Mouse (Mus musculus) heart, embryonic 13.5 days (tissue): ENCODE measurements around the gene Taf4. TPM values are rescaled to one million over a fixed set of nuclear protein-coding genes. Genes with fewer than 3 reads are reported as not detected.

Source experiments
- ATAC-seq: fragments of 200-750 bp; cut with Nextera tagmentation; 2 replicates; pipeline ENCODE4 v1.8.0; 2017; ENCODE audit warnings: moderate TSS enrichment; ENCODE audit not compliant: insufficient number of reproducible peaks, low FRiP score, low TSS enrichment; ENCODE audit errors: extremely low read depth
- H3K27ac ChIP-seq: fragments of 300-500 bp; sonication (generic); replicated peaks from 2 replicates; pipeline ENCODE4 v1.5.1; 2015; ENCODE audit warnings: moderate library complexity, mild to moderate bottlenecking, inconsistent platforms
- H3K27me3 ChIP-seq: fragments of 300-500 bp; sonication (generic); replicated peaks from 2 replicates; pipeline ENCODE4 v1.6.1; 2015; ENCODE audit warnings: mild to moderate bottlenecking, inconsistent platforms
- H3K36me3 ChIP-seq: fragments of 300-500 bp; sonication (generic); 2 replicates; pipeline ENCODE4 v1.6.1; 2015; ENCODE audit warnings: mild to moderate bottlenecking, inconsistent platforms
- H3K4me1 ChIP-seq: fragments of 300-500 bp; sonication (generic); 2 replicates; pipeline ENCODE4 v1.6.1; 2015; ENCODE audit warnings: inconsistent platforms
- H3K4me2 ChIP-seq: fragments of 300-500 bp; sonication (generic); 2 replicates; pipeline ENCODE4 v1.6.1; 2015; ENCODE audit warnings: inconsistent platforms, mild to moderate bottlenecking, moderate library complexity
- H3K4me3 ChIP-seq: fragments of 300-500 bp; sonication (generic); 2 replicates; pipeline ENCODE4 v1.5.1; 2015; ENCODE audit warnings: moderate library complexity, mild to moderate bottlenecking, inconsistent platforms
- H3K9ac ChIP-seq: fragments of 300-500 bp; sonication (generic); 2 replicates; pipeline ENCODE4 v1.6.1; 2015; ENCODE audit warnings: inconsistent platforms, mild to moderate bottlenecking, moderate library complexity
- H3K9me3 ChIP-seq: fragments of 300-500 bp; sonication (generic); 2 replicates; pipeline ENCODE4 v1.6.1; 2016; ENCODE audit warnings: inconsistent platforms
- WGBS: fragments of 180-500 bp; shearing (Covaris S2); methylation state at CpG from one replicate; pipeline ENCODE4 v1.1.7; 2015; ENCODE audit warnings: mixed read lengths; 5-methylcytosine and 5-hydroxymethylcytosine counted together
- polyA plus RNA-seq: library from polyadenylated mRNA; unstranded; fragments of >200 nt; fragmentation: Nextera tagmentation; extraction: Ambion mirVana; gene quantifications from 2 replicates; pipeline ENCODE4 v1.2.1, GENCODE M21; 2015

Taf4 gene
- 1.7 and 1.9 TPM in 2 replicates for polyA plus RNA-seq

GRCm38 (mm10) chr2:179976628-179977343, at the start of gene Taf4:
Gene Taf4, minus strand, starts transcription at chr2:179976646.
- under 1% methylated on average over 59 of the region's 84 CpGs for WGBS
- Histone ChIP-seq H3K9ac (peak within 1 kb of the TSS; percentile 95), H3K4me3 (peak within 1 kb of the TSS; percentile 72), H3K27me3 (no peaks in the 10 kb centered on the region), H3K9me3 (no peaks in the 10 kb centered on the region), H3K36me3 (no peaks in the 10 kb centered on the region), H3K4me2 (peak within 1 kb of the TSS; percentile 99), H3K4me1 (peaks cover 66% of the 10 kb centered on the region), H3K27ac (peak within 1 kb of the TSS; percentile 92)
- ATAC-seq: peak; percentile 87

GRCm38 (mm10) chr2:180025861-180026200, 49.4 kb upstream of the Taf4 start:
- peak overlapping the region; percentile 85 for H3K4me3 ChIP-seq
- no peak for ATAC-seq
- H3K27me3 ChIP-seq: peaks cover 28% of the 10 kb centered on the region
- peak overlapping the region; percentile 97 for H3K9ac ChIP-seq
- H3K27ac ChIP-seq: peak overlapping the region; percentile 92; the same call in 1 of the 2 replicates
- peak overlapping the region; percentile 91 for H3K4me2 ChIP-seq
- peaks cover 43% of the 10 kb centered on the region for H3K4me1 ChIP-seq
- WGBS: 16% methylated on average over 6 of the region's 6 CpGs
- peaks cover 34% of the 10 kb centered on the region for H3K36me3 ChIP-seq
- H3K9me3 ChIP-seq: no peaks in the 10 kb centered on the region

GRCm38 (mm10) chr2:180025135-180025860, 48.9 kb upstream of the Taf4 start:
- WGBS: under 1% methylated on average over 83 of the region's 84 CpGs
- peaks cover 29% of the 10 kb centered on the region for H3K36me3 ChIP-seq

GRCm38 (mm10) chr2:180024401-180025098, 48.1 kb upstream of the Taf4 start, which contains the start of gene Lsm14b:
Gene Lsm14b, plus strand, starts transcription at chr2:180024987.
- Histone ChIP-seq H3K4me2 (peak within 1 kb of the TSS; percentile 93), H3K27ac (peak within 1 kb of the TSS; percentile 92), H3K9me3 (no peaks in the 10 kb centered on the region), H3K4me3 (peak within 1 kb of the TSS; percentile 85), H3K36me3 (peaks cover 22% of the 10 kb centered on the region), H3K4me1 (peaks cover 43% of the 10 kb centered on the region), H3K9ac (peak within 1 kb of the TSS; percentile 97), H3K27me3 (peaks cover 41% of the 10 kb centered on the region)
- peak; percentile 94 for ATAC-seq
- under 1% methylated on average over 75 of the region's 80 CpGs for WGBS

More at GRCm38 (mm10) chr2:180025135-180025860, 48.9 kb upstream of the Taf4 start:
- H3K9ac ChIP-seq: peak overlapping the region; percentile 97
- peak overlapping the region; percentile 85 for H3K4me3 ChIP-seq
- peak overlapping the region; percentile 92 for H3K27ac ChIP-seq
- ATAC-seq: peak; percentile 11; the same call in 1 of the 2 replicates
- peaks cover 43% of the 10 kb centered on the region for H3K4me1 ChIP-seq
- H3K27me3 ChIP-seq: peaks cover 33% of the 10 kb centered on the region
- peak overlapping the region; percentile 91 for H3K4me2 ChIP-seq
- H3K9me3 ChIP-seq: no peaks in the 10 kb centered on the region

GRCm38 (mm10) chr2:180022751-180023150, 46.3 kb upstream of the Taf4 start:
- H3K27me3 ChIP-seq: peaks cover 53% of the 10 kb centered on the region
- peaks cover 4% of the 10 kb centered on the region for H3K36me3 ChIP-seq
- no peak overlapping the region for H3K27ac ChIP-seq
- no peak overlapping the region for H3K4me3 ChIP-seq
- no peaks in the 10 kb centered on the region for H3K9me3 ChIP-seq
- 46% methylated on average over 6 of the region's 6 CpGs for WGBS
- no peak overlapping the region for H3K9ac ChIP-seq
- no peak overlapping the region for H3K4me2 ChIP-seq
- ATAC-seq: no peak
- H3K4me1 ChIP-seq: peaks cover 34% of the 10 kb centered on the region

GRCm38 (mm10) chr2:180020919-180021318, 44.5 kb upstream of the Taf4 start:
- Histone ChIP-seq H3K4me3 (no peak overlapping the region), H3K4me2 (no peak overlapping the region), H3K9ac (no peak overlapping the region), H3K9me3 (no peaks in the 10 kb centered on the region), H3K27ac (no peak overlapping the region), H3K4me1 (peaks cover 28% of the 10 kb centered on the region), H3K36me3 (no peaks in the 10 kb centered on the region), H3K27me3 (peaks cover 53% of the 10 kb centered on the region)
- ATAC-seq: no peak
- 69% methylated on average over 8 of the region's 8 CpGs for WGBS

GRCm38 (mm10) chr2:180020091-180020661, 43.7 kb upstream of the Taf4 start:
- no peaks in the 10 kb centered on the region for H3K36me3 ChIP-seq
- H3K27ac ChIP-seq: no peak overlapping the region
- H3K4me3 ChIP-seq: no peak overlapping the region
- no peak for ATAC-seq
- no peaks in the 10 kb centered on the region for H3K9me3 ChIP-seq
- peaks cover 24% of the 10 kb centered on the region for H3K4me1 ChIP-seq
- H3K4me2 ChIP-seq: no peak overlapping the region
- H3K27me3 ChIP-seq: peaks cover 53% of the 10 kb centered on the region
- WGBS: 60% methylated on average over 7 of the region's 7 CpGs
- no peak overlapping the region for H3K9ac ChIP-seq

- Histone ChIP-seq H3K4me2 (no peak overlapping the region), H3K27me3 (peaks cover 52% of the 10 kb centered on the region), H3K9ac (no peak overlapping the region), H3K36me3 (no peaks in the 10 kb centered on the region), H3K4me1 (peaks cover 18% of the 10 kb centered on the region), H3K27ac (no peak overlapping the region), H3K9me3 (no peaks in the 10 kb centered on the region), H3K4me3 (no peak overlapping the region)
- WGBS: 65% methylated on average over 9 of the region's 9 CpGs
- no peak for ATAC-seq
These were observed 42.1 kb upstream of the Taf4 start for GRCm38 (mm10) chr2:180018573-180018972.

- Histone ChIP-seq H3K27me3 (peaks cover 43% of the 10 kb centered on the region), H3K27ac (no peak overlapping the region), H3K4me2 (no peak overlapping the region), H3K4me3 (no peak overlapping the region), H3K36me3 (no peaks in the 10 kb centered on the region), H3K9ac (no peak overlapping the region), H3K9me3 (no peaks in the 10 kb centered on the region), H3K4me1 (peaks cover 15% of the 10 kb centered on the region)
- no peak for ATAC-seq
- 48% methylated on average over 4 of the region's 4 CpGs for WGBS
These were observed 41.2 kb upstream of the Taf4 start for GRCm38 (mm10) chr2:180017632-180018031.

- Histone ChIP-seq H3K9me3 (peaks cover 1% of the 10 kb centered on the region; the same call in 1 of the 2 replicates), H3K4me3 (no peak overlapping the region), H3K4me1 (peaks cover 14% of the 10 kb centered on the region), H3K9ac (no peak overlapping the region), H3K4me2 (no peak overlapping the region), H3K27me3 (0 out of 2 replicates have a peak, but pooled peaks cover 5% of the 10 kb centered on the region), H3K36me3 (no peaks in the 10 kb centered on the region), H3K27ac (no peak overlapping the region)
- ATAC-seq: no peak
- WGBS: 86% methylated on average over 7 of the region's 7 CpGs
These were observed 37.2 kb upstream of the Taf4 start for GRCm38 (mm10) chr2:180013686-180014085.

GRCm38 (mm10) chr2:180011370-180011769, 34.9 kb upstream of the Taf4 start:
- H3K27ac ChIP-seq: no peak overlapping the region
- 81% methylated on average over 6 of the region's 6 CpGs for WGBS
- no peak overlapping the region for H3K9ac ChIP-seq
- peaks cover 13% of the 10 kb centered on the region; the same call in 1 of the 2 replicates for H3K27me3 ChIP-seq
- H3K4me1 ChIP-seq: no peaks in the 10 kb centered on the region
- peaks cover 4% of the 10 kb centered on the region; the same call in 1 of the 2 replicates for H3K9me3 ChIP-seq
- ATAC-seq: no peak
- H3K4me3 ChIP-seq: no peak overlapping the region
- no peak overlapping the region for H3K4me2 ChIP-seq
- no peaks in the 10 kb centered on the region for H3K36me3 ChIP-seq
